Mouse (Mus musculus): ENCODE results near the gene Muc1.

GRCm38 (mm10) chr3:89208736-89209135 lies 20.1 kb upstream of the Muc1 start:
- TF ChIP-seq EP300 (IDR thresholded peaks at IDR 0.05; ENCODE audit: insufficient read depth, low read depth, low read length): no peak
- no peak for TF ChIP-seq POLR2A (IDR thresholded peaks at IDR 0.05; ENCODE audit: insufficient read depth, low read length)
- no peak for TF ChIP-seq CTCF (IDR thresholded peaks at IDR 0.05; ENCODE audit: low read depth, low read length)

Data from ES-Bruce4 (cell line).